ENCODE assay signal across 13 mouse cellular contexts in genomic region chr11:98380106-98380505, GRCm38 (mm10). TPM values are rescaled to one million over a fixed set of nuclear protein-coding genes. Genes with fewer than 3 reads are reported as not detected.
A peak's percentile ranks its signal among the peaks of the same experiment; 100 is the strongest.
DNase-seq lines count a peak whose midpoint lies in the region; ATAC-seq and TF ChIP-seq lines count a peak whose summit lies in the region.
"Had no signal": no experiment of that assay in that cellular context is flagged by ENCODE, and none has a peak within 500 bp of the region (broad histone marks: within the 10 kb centered on the region; RNA-seq: fewer than 3 reads in every experiment).

No protein-coding gene starts in this region.

- peaks cover 27% of the 10 kb centered on the region for H3K36me3 ChIP-seq in midbrain, embryonic 11.5 days (ENCODE audit: control insufficient read depth, insufficient read depth, low read length)
- peaks cover 68% of the 10 kb centered on the region for H3K36me3 ChIP-seq in midbrain, embryonic 10.5 days
- H3K36me3 ChIP-seq in heart, embryonic 10.5 days = peaks cover 61% of the 10 kb centered on the region
- peaks cover 50% of the 10 kb centered on the region for H3K36me3 ChIP-seq in midbrain, postnatal 0 days (ENCODE audit: insufficient read depth, low read length)
- peaks cover 14% of the 10 kb centered on the region; the same call in 1 of the 2 replicates for H3K36me3 ChIP-seq in stomach, postnatal 0 days (ENCODE audit: control insufficient read depth, insufficient read depth, low read length)

- H3K4me2 ChIP-seq in midbrain, embryonic 11.5 days = no peak overlapping the region
- no peak overlapping the region for H3K4me2 ChIP-seq in midbrain, postnatal 0 days (ENCODE audit: low read depth, low read length, poor library complexity, severe bottlenecking)
- H3K4me2 ChIP-seq in stomach, postnatal 0 days (replicated peaks; ENCODE audit: low read depth) = no peak overlapping the region
- H3K4me2 ChIP-seq: hindbrain, embryonic 15.5 days; limb, embryonic 13.5 days had no signal

- H3K27me3 ChIP-seq in midbrain, embryonic 11.5 days (ENCODE audit: control insufficient read depth, insufficient read depth, low read length) = peaks cover 4% of the 10 kb centered on the region; the same call in 1 of the 2 replicates
- peaks cover 20% of the 10 kb centered on the region for H3K27me3 ChIP-seq in midbrain, embryonic 10.5 days (ENCODE audit: low read depth, poor library complexity, severe bottlenecking)
- H3K27me3 ChIP-seq in heart, embryonic 10.5 days (ENCODE audit: insufficient read depth, poor library complexity, severe bottlenecking) = peaks cover 13% of the 10 kb centered on the region
- no peaks in the 10 kb centered on the region for H3K27me3 ChIP-seq in midbrain, postnatal 0 days (ENCODE audit: insufficient read depth, low read length)
- no peaks in the 10 kb centered on the region for H3K27me3 ChIP-seq in stomach, postnatal 0 days (ENCODE audit: control insufficient read depth, insufficient read depth, low read length)

- no peaks in the 10 kb centered on the region for H3K9me3 ChIP-seq in midbrain, embryonic 11.5 days (ENCODE audit: control insufficient read depth, low read length)
- H3K9me3 ChIP-seq in midbrain, embryonic 10.5 days (replicated peaks) = no peaks in the 10 kb centered on the region
- H3K9me3 ChIP-seq in heart, embryonic 10.5 days = no peaks in the 10 kb centered on the region
- H3K9me3 ChIP-seq in midbrain, postnatal 0 days (ENCODE audit: low read length) = no peaks in the 10 kb centered on the region
- H3K9me3 ChIP-seq in stomach, postnatal 0 days (ENCODE audit: control insufficient read depth, low read length) = no peaks in the 10 kb centered on the region
- H3K9me3 ChIP-seq: hindbrain, embryonic 15.5 days; limb, embryonic 13.5 days had no signal

- ATAC-seq in midbrain, embryonic 11.5 days (ENCODE audit: low FRiP score) = no peak
- no peak; the same call in 1 of the 2 replicates for ATAC-seq in midbrain, postnatal 0 days (ENCODE audit: low FRiP score)
- no peak for ATAC-seq in stomach, postnatal 0 days (ENCODE audit: low FRiP score, low TSS enrichment)

- DNase-seq in gastrocnemius, adult 2 months = peak; percentile 62
- no peak for DNase-seq in gastrocnemius, adult 8-10 months (ENCODE audit: low spot score in 2 of 2)
- DNase-seq in midbrain, embryonic 11.5 days (ENCODE audit: low spot score, missing footprints) = peak; percentile 70
- DNase-seq in midbrain, embryonic 10.5 days (ENCODE audit: low spot score) = no peak
- no peak for DNase-seq in heart, embryonic 10.5 days (ENCODE audit: low spot score)
- peak; percentile 91 for DNase-seq in midbrain, postnatal 0 days (ENCODE audit: low spot score)
- DNase-seq in stomach, postnatal 0 days (ENCODE audit: low spot score) = no peak
- DNase-seq in thymus, postnatal 10 days (ENCODE audit: low spot score in 2 of 2) = no peak
- DNase-seq: adrenal gland, postnatal 10 days; thymus, postnatal 36 days had no signal

- TF ChIP-seq CTCF in gastrocnemius, adult 2 months (IDR thresholded peaks at IDR 0.05) = no peak
- TF ChIP-seq CTCF in midbrain, postnatal 0 days (IDR thresholded peaks at IDR 0.05) = no peak
- no peak for TF ChIP-seq CTCF in stomach, postnatal 0 days (IDR thresholded peaks at IDR 0.05; ENCODE audit: low read depth)

- H3K9ac ChIP-seq in midbrain, embryonic 11.5 days (ENCODE audit: low read length) = no peak overlapping the region
- H3K9ac ChIP-seq in midbrain, postnatal 0 days (replicated peaks; ENCODE audit: low read length, poor library complexity, severe bottlenecking) = no peak overlapping the region
- no peak overlapping the region for H3K9ac ChIP-seq in stomach, postnatal 0 days (ENCODE audit: low read length)
- H3K9ac ChIP-seq: hindbrain, embryonic 15.5 days; limb, embryonic 13.5 days had no signal

- H3K27ac ChIP-seq in gastrocnemius, adult 2 months = peak overlapping the region; percentile 93
- no peak overlapping the region for H3K27ac ChIP-seq in midbrain, embryonic 11.5 days (ENCODE audit: low read depth, low read length)
- H3K27ac ChIP-seq in midbrain, embryonic 10.5 days (replicated peaks) = no peak overlapping the region
- H3K27ac ChIP-seq in heart, embryonic 10.5 days = peak overlapping the region; percentile 65
- no peak overlapping the region for H3K27ac ChIP-seq in midbrain, postnatal 0 days (ENCODE audit: low read depth, low read length)
- H3K27ac ChIP-seq in stomach, postnatal 0 days (replicated peaks) = no peak overlapping the region
- H3K27ac ChIP-seq: hindbrain, embryonic 15.5 days; limb, embryonic 13.5 days had no signal

- 85% methylated on average over 6 of the region's 6 CpGs for WGBS in midbrain, embryonic 11.5 days
- WGBS in midbrain, embryonic 10.5 days = 82% methylated on average over 6 of the region's 6 CpGs
- WGBS in heart, embryonic 10.5 days = 86% methylated on average over 6 of the region's 6 CpGs
- WGBS in midbrain, postnatal 0 days = 67% methylated on average over 6 of the region's 6 CpGs
- WGBS in stomach, postnatal 0 days = 78% methylated on average over 6 of the region's 6 CpGs

- intact Hi-C loops in gastrocnemius, adult 2 months (cut with DNase I) = no loop called here

- no peak overlapping the region for H3K4me3 ChIP-seq in gastrocnemius, adult 2 months
- no peak overlapping the region for H3K4me3 ChIP-seq in midbrain, embryonic 11.5 days (ENCODE audit: low read depth, low read length)
- no peak overlapping the region for H3K4me3 ChIP-seq in midbrain, embryonic 10.5 days
- no peak overlapping the region for H3K4me3 ChIP-seq in heart, embryonic 10.5 days
- H3K4me3 ChIP-seq in midbrain, postnatal 0 days (ENCODE audit: low read depth, low read length) = no peak overlapping the region
- no peak overlapping the region for H3K4me3 ChIP-seq in stomach, postnatal 0 days (ENCODE audit: low read depth, low read length)
- H3K4me3 ChIP-seq: hindbrain, embryonic 15.5 days; limb, embryonic 13.5 days had no signal

- TF ChIP-seq EP300 in stomach, postnatal 0 days (optimal IDR thresholded peaks at IDR 0.05) = no peak

- no peaks in the 10 kb centered on the region for H3K4me1 ChIP-seq in midbrain, embryonic 11.5 days (ENCODE audit: control insufficient read depth, insufficient read depth, low read length)
- peaks cover 5% of the 10 kb centered on the region; the same call in 1 of the 2 replicates for H3K4me1 ChIP-seq in midbrain, embryonic 10.5 days
- H3K4me1 ChIP-seq in heart, embryonic 10.5 days = peaks cover 82% of the 10 kb centered on the region
- H3K4me1 ChIP-seq in midbrain, postnatal 0 days (ENCODE audit: insufficient read depth, low read length) = no peaks in the 10 kb centered on the region
- no peaks in the 10 kb centered on the region for H3K4me1 ChIP-seq in stomach, postnatal 0 days (replicated peaks; ENCODE audit: control insufficient read depth, insufficient read depth)
- H3K4me1 ChIP-seq: hindbrain, embryonic 15.5 days; limb, embryonic 13.5 days had no signal

RNA-seq across cellular contexts. Expression of gene Tcap, which starts 3.5 kb away (rescaled TPM):
- 1,000 to 10,000 TPM; 3,050 to 3,067 TPM for total RNA-seq in gastrocnemius, adult 2 months (2021)
- total RNA-seq in gastrocnemius, adult 8-10 months (2022) = 1,000 to 10,000 TPM; 3,817 to 5,138 (median 4,616) TPM
- not detected in 2 replicates for polyA plus RNA-seq in midbrain, embryonic 11.5 days (2014; fragmentation: Nextera tagmentation; extraction: Ambion mirVana)
- polyA plus RNA-seq in midbrain, embryonic 10.5 days (2016; fragmentation: Nextera tagmentation; extraction: Ambion mirVana) = 0.19 TPM in 1 of 2 replicates, not detected in the other
- polyA plus RNA-seq in heart, embryonic 10.5 days (2016; fragmentation: Nextera tagmentation; extraction: Ambion mirVana) = 86.0 and 159 TPM in 2 replicates
- total RNA-seq in midbrain, postnatal 0 days (2014; rRNA removed) = not detected in 2 replicates
- not detected in 2 replicates for polyA plus RNA-seq in midbrain, postnatal 0 days (2015; fragmentation: Nextera tagmentation; extraction: Ambion mirVana)
- polyA plus RNA-seq in stomach, postnatal 0 days (2015; fragmentation: Nextera tagmentation; extraction: Ambion mirVana) = 0.13 and 0.38 TPM in 2 replicates
- polyA plus RNA-seq: hindbrain, embryonic 15.5 days had no signal

RNA-seq across cellular contexts. Expression of gene Pnmt, which starts 6.1 kb away (rescaled TPM):
- total RNA-seq in gastrocnemius, adult 2 months (2021) = 1 to 10 TPM; 1.8 to 5.9 TPM
- 1 to 10 TPM; 2.7 to 6.6 (median 3.8) TPM for total RNA-seq in gastrocnemius, adult 8-10 months (2022)
- not detected in 2 replicates for polyA plus RNA-seq in midbrain, embryonic 11.5 days (2014; fragmentation: Nextera tagmentation; extraction: Ambion mirVana)
- polyA plus RNA-seq in midbrain, embryonic 10.5 days (2016; fragmentation: Nextera tagmentation; extraction: Ambion mirVana) = not detected in 2 replicates
- 5.0 and 5.1 TPM in 2 replicates for polyA plus RNA-seq in heart, embryonic 10.5 days (2016; fragmentation: Nextera tagmentation; extraction: Ambion mirVana)
- 1.1 and 4.3 TPM in 2 replicates for total RNA-seq in midbrain, postnatal 0 days (2014; rRNA removed)
- 3.4 and 3.9 TPM in 2 replicates for polyA plus RNA-seq in midbrain, postnatal 0 days (2015; fragmentation: Nextera tagmentation; extraction: Ambion mirVana)
- polyA plus RNA-seq in stomach, postnatal 0 days (2015; fragmentation: Nextera tagmentation; extraction: Ambion mirVana) = not detected in 2 replicates
- polyA plus RNA-seq: lung, postnatal 0 days had no signal

RNA-seq across cellular contexts. Expression of gene Pgap3, which starts 20.2 kb away (rescaled TPM):
- 1 to 10 TPM; 2.2 to 3.0 TPM for total RNA-seq in gastrocnemius, adult 2 months (2021)
- total RNA-seq in gastrocnemius, adult 8-10 months (2022) = 1 to 10 TPM; 1.8 to 2.5 (median 2.2) TPM
- 5.6 and 5.7 TPM in 2 replicates for polyA plus RNA-seq in midbrain, embryonic 11.5 days (2014; fragmentation: Nextera tagmentation; extraction: Ambion mirVana)
- polyA plus RNA-seq in midbrain, embryonic 10.5 days (2016; fragmentation: Nextera tagmentation; extraction: Ambion mirVana) = 8.8 and 10.1 TPM in 2 replicates
- polyA plus RNA-seq in heart, embryonic 10.5 days (2016; fragmentation: Nextera tagmentation; extraction: Ambion mirVana) = 15.3 and 21.3 TPM in 2 replicates
- total RNA-seq in midbrain, postnatal 0 days (2014; rRNA removed) = 10.1 and 10.9 TPM in 2 replicates
- polyA plus RNA-seq in midbrain, postnatal 0 days (2015; fragmentation: Nextera tagmentation; extraction: Ambion mirVana) = 7.0 and 7.7 TPM in 2 replicates
- 11.0 and 13.4 TPM in 2 replicates for polyA plus RNA-seq in stomach, postnatal 0 days (2015; fragmentation: Nextera tagmentation; extraction: Ambion mirVana)

RNA-seq across cellular contexts. Expression of gene Stard3, which starts 21.9 kb away (rescaled TPM):
- total RNA-seq in gastrocnemius, adult 2 months (2021) = 10 to 100 TPM; 11.8 to 12.1 TPM
- total RNA-seq in gastrocnemius, adult 8-10 months (2022) = 10 to 100 TPM; 12.0 to 18.2 (median 13.9) TPM
- polyA plus RNA-seq in midbrain, embryonic 11.5 days (2014; fragmentation: Nextera tagmentation; extraction: Ambion mirVana) = 39.7 and 41.5 TPM in 2 replicates
- polyA plus RNA-seq in midbrain, embryonic 10.5 days (2016; fragmentation: Nextera tagmentation; extraction: Ambion mirVana) = 54.5 and 55.6 TPM in 2 replicates
- 51.0 and 53.0 TPM in 2 replicates for polyA plus RNA-seq in heart, embryonic 10.5 days (2016; fragmentation: Nextera tagmentation; extraction: Ambion mirVana)
- 31.2 and 56.1 TPM in 2 replicates for total RNA-seq in midbrain, postnatal 0 days (2014; rRNA removed)
- 23.8 and 28.2 TPM in 2 replicates for polyA plus RNA-seq in midbrain, postnatal 0 days (2015; fragmentation: Nextera tagmentation; extraction: Ambion mirVana)
- 24.9 TPM in 2 replicates for polyA plus RNA-seq in stomach, postnatal 0 days (2015; fragmentation: Nextera tagmentation; extraction: Ambion mirVana)

RNA-seq across cellular contexts. Expression of gene Ppp1r1b, which starts 31.9 kb away (rescaled TPM):
- total RNA-seq in gastrocnemius, adult 2 months (2021) = not detected
- total RNA-seq in gastrocnemius, adult 8-10 months (2022) = under 1 TPM in 3 of 4 experiments, not detected in 1; 0.27 to 0.90 (median 0.44) TPM
- 0.78 and 0.91 TPM in 2 replicates for polyA plus RNA-seq in midbrain, embryonic 11.5 days (2014; fragmentation: Nextera tagmentation; extraction: Ambion mirVana)
- polyA plus RNA-seq in midbrain, embryonic 10.5 days (2016; fragmentation: Nextera tagmentation; extraction: Ambion mirVana) = 1.0 and 1.6 TPM in 2 replicates
- 8.1 and 20.1 TPM in 2 replicates for polyA plus RNA-seq in heart, embryonic 10.5 days (2016; fragmentation: Nextera tagmentation; extraction: Ambion mirVana)
- total RNA-seq in midbrain, postnatal 0 days (2014; rRNA removed) = 1.8 and 5.0 TPM in 2 replicates
- polyA plus RNA-seq in midbrain, postnatal 0 days (2015; fragmentation: Nextera tagmentation; extraction: Ambion mirVana) = 4.2 and 5.3 TPM in 2 replicates
- 6.9 and 7.0 TPM in 2 replicates for polyA plus RNA-seq in stomach, postnatal 0 days (2015; fragmentation: Nextera tagmentation; extraction: Ambion mirVana)

Comparison
In these comparisons a context has a peak if more than half of its experiments do, and no peak if none do; other contexts are left out.
1. DNase-seq: peak in gastrocnemius, adult 2 months (single experiment), midbrain, embryonic 11.5 days (single experiment) and midbrain, postnatal 0 days (single experiment); none in gastrocnemius, adult 8-10 months (0 of 2), midbrain, embryonic 10.5 days (single experiment), heart, embryonic 10.5 days (single experiment), stomach, postnatal 0 days (single experiment) and thymus, postnatal 10 days (0 of 2).
2. H3K27ac ChIP-seq: peak in gastrocnemius, adult 2 months (single experiment) and heart, embryonic 10.5 days (single experiment); none in midbrain, embryonic 11.5 days (single experiment), midbrain, embryonic 10.5 days (single experiment), midbrain, postnatal 0 days (single experiment) and stomach, postnatal 0 days (single experiment).
3. RNA of gene Tcap, which starts 3.5 kb away (polyA plus RNA-seq): 86.0 to 159 TPM in heart, embryonic 10.5 days; 0.13 to 0.38 TPM in stomach, postnatal 0 days, 0.19 TPM in midbrain, embryonic 10.5 days, not detected in midbrain, postnatal 0 days and not detected in midbrain, embryonic 11.5 days; every median in the first group is over 10 times any median in the second.